Mouse (Mus musculus) 3134 (cell line): ENCODE results near the gene Trim44.

ENCODE experiments used
- DNase-seq: peaks from one replicate; pipeline ENCODE4 v3.0.0-alpha.2; 2011; ENCODE audit warnings: low spot score; ENCODE audit not compliant: insufficient read length; ENCODE audit errors: extremely low read depth

Gene Trim44

GRCm38 (mm10) chr2:102292051-102292450 lies 115.6 kb downstream of the Trim44 start:
- no peak for DNase-seq

DNA sequence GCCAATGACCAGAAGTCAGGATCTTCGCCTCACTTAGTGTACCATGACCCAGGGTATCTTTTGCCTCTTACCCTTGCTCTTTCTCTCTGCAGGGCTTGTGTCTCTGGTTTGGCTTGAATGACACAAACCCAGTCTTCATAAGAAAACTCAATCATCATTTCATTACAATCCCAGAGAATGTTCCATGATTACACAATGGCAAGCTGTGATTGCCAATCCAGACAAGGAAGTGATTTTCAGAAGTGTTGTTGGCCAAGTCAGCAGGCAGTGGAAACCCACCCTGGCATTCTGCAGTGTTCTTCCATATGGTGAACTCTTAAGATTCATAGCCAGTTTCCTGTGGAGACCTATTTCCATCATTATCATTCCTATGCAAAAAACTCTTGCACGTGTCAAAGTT lies 116.1 kb downstream of the Trim44 start:
- DNase-seq, result no peak

- DNase-seq, result no peak
Observed at GRCm38 (mm10) chr2:102290041-102290440, 117.6 kb downstream of the Trim44 start.

DNA sequence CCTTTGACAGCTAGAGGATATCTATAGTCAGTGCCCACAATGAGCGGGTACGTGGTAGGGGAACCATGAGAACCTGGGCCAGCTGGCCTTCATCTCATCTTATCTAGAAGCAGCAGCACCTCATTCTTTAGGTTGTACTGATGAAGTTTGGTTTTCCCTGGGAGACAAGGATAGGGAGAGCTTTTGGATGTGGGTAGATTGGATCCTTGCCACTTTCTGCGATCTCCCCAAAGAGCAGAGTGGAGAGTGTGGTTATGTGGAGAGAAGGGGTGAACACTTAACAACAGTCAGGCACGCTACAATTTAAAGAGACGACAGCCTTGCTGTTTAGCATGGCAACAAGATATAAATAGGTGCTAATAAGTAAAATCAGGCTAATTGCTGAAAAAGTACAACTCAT lies 119.0 kb downstream of the Trim44 start:
- no peak for DNase-seq

GRCm38 (mm10) chr2:102287369-102287768 lies 120.3 kb downstream of the Trim44 start:
- DNase-seq, result no peak

GRCm38 (mm10) chr2:102282081-102282480 lies 125.5 kb downstream of the Trim44 start:
- DNase-seq, result no peak

GRCm38 (mm10) chr2:102279779-102280178 lies 127.8 kb downstream of the Trim44 start:
- no peak for DNase-seq

DNA sequence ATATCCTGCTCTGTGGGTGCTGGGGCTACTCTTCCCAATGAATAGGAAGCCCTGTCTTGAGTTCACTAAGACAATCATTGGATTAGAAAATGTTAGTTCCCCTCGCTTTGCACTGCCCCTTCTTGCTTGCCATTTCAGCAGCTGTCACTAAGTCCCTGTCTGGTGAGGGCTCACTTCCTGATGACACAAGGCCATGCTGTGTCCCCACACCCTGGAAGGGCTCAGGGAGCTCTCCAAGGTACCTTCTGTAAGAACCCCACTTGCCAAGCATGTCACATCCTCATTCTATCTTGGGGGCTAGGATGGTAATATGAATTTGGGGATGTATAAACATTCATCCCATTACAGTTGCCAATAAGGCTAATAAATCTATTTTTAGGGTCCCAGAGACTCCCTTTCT lies 129.7 kb downstream of the Trim44 start:
- no peak for DNase-seq

- no peak for DNase-seq
Observed at GRCm38 (mm10) chr2:102273280-102273679, 134.3 kb downstream of the Trim44 start.

GRCm38 (mm10) chr2:102267582-102268339 lies 139.9 kb downstream of the Trim44 start:
- DNase-seq, result no peak

- no peak for DNase-seq
Observed at GRCm38 (mm10) chr2:102266911-102267310, 140.7 kb downstream of the Trim44 start.

DNA sequence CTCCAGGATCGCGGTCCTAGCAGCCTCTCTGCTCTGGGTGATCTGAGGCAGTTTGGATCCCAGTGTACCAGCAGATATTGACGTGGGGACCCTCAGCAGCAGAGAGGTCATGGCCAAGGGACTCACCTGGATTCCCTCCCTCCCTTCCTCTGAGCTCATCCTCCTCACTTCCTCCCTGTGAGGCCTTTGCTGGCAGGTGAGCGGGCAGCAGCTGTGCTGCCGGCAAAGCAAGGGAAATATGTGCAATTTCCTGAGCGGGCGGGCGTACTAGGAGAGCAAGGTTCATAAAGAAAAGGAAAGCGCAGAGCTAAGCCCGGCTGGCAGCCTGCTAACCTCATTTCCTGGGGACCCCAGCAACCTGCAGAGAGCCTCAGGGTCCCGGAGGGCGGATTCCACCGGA lies 148.5 kb downstream of the Trim44 start:
- no peak for DNase-seq

- DNase-seq, result no peak
Observed at GRCm38 (mm10) chr2:102258682-102259081, 148.9 kb downstream of the Trim44 start.

DNA sequence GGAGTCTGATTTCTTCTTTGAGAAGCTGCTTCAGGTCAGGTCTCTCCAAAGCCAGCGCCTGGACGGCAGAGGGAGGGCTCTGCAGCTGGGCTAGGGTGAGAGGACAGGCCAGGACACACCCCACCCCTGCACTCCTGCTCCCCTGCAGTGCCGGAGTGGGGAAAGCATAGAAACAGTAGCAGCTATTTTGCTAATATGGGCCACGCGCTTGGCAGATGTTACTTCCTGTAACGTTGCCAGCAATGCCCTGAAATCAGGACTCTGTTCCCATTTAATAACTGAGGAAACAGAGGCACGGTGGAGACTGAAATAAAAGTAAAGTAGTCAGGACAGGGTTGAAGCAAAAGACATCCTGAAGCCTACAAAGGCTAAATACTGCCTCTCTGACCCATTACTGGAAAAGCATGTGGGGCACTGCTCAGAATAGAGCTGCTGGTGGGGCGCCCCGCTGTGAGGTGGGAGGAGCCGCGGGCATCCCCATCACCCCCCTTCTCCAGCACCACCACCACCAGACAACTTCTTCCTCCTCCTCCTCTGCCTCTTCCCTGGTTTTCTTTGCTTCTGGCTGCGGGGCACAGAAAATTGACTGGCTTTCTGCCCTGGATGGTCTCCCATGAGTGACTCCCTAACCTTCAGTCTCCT lies 149.5 kb downstream of the Trim44 start:
- no peak for DNase-seq

GRCm38 (mm10) chr2:102256591-102257335 lies 150.9 kb downstream of the Trim44 start:
- no peak for DNase-seq

GRCm38 (mm10) chr2:102256100-102256499 lies 151.5 kb downstream of the Trim44 start:
- DNase-seq, result no peak

- no peak for DNase-seq
Observed at GRCm38 (mm10) chr2:102253204-102253603, 154.4 kb downstream of the Trim44 start.

DNA sequence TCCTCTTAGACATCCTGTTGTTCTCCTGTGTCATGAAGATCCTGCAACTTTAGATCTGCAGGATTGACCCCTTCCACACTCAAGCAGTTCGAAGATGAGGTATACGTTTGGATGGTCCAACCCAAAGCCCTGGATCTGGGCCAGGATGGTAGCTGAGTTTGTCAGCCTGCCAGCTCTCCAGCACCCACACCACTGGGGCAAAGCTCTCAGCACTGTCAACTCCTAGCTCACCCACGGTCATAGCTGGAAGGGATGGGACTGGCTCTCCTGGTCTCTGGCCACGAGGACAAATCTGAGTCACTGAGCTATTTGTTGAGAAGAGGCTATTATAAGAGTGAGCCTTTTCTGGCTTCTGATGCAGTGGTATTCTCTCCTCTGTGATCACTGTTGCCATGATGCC lies 155.0 kb downstream of the Trim44 start:
- DNase-seq, result peak; percentile 7
